Mouse (Mus musculus) kidney, adult 2 months (tissue): ENCODE data around the gene Hmga2.

Experiments used
- CTCF ChIP-seq: fragments of 200-500 bp; conservative IDR thresholded peaks from 2 replicates; pipeline ENCODE4 v1.5.1; 2011; ENCODE audit warnings: low read depth, mild to moderate bottlenecking, control low read depth, low read length, moderate library complexity, mixed read lengths; ENCODE audit not compliant: insufficient read depth, insufficient read length
- POLR2A ChIP-seq: fragments of 200-500 bp; IDR thresholded peaks from one replicate; pipeline ENCODE4 v1.6.1; 2011; ENCODE audit warnings: low read depth, low read length, control low read depth

DNA sequence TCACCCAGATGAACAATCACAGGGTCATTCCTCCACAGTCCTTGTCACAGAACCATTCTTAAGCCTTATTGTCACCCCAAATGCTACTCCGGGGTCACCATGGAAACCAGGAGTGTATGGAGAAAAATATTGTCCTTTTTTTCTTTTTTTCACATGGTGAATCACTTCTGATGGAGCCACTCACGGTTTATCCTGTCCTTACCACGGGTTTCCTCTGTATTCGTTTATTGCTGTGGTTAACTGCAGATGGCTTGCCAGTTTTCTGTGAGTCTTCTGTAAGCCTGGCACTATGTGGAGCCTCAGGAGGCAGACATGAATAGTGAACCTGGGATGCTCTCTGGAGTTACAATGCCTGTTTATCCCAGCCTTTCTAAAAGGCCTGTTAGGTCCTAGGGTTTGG, 53.4 kb downstream of the Hmga2 start:
- TF ChIP-seq CTCF: no peak
- TF ChIP-seq POLR2A: no peak
